Mouse (Mus musculus) ES-E14 (cell line): ENCODE data around the gene Sos2. TPM values are rescaled to one million over a fixed set of nuclear protein-coding genes. Genes with fewer than 3 reads are reported as not detected.

ENCODE experiments used
- DNase-seq: peaks from one replicate; pipeline ENCODE4 v3.0.0-alpha.2; 2013; ENCODE audit warnings: low read depth, low spot score
- H3K27ac ChIP-seq: 2 replicates; pipeline ENCODE4 v1.5.1; 2012; ENCODE audit warnings: low read depth, mild to moderate bottlenecking, low read length, moderate library complexity, mixed read lengths; ENCODE audit not compliant: poor library complexity, insufficient read depth, severe bottlenecking
- H3K36me3 ChIP-seq: 2 replicates; pipeline ENCODE4 v1.6.1; 2012; ENCODE audit warnings: mild to moderate bottlenecking, low read length, moderate library complexity, mixed read lengths; ENCODE audit not compliant: control insufficient read depth, poor library complexity, insufficient read depth, severe bottlenecking
- H3K4me1 ChIP-seq, 2 experiments: fragments of 150-350 bp in 1 of 2; sonication (generic) in 1 of 2; 2 replicates each; pipeline ENCODE4 v1.6.1; 2012; ENCODE audit warnings: low read length in 2 of 2, mild to moderate bottlenecking in 1 of 2, mixed read lengths in 1 of 2; ENCODE audit not compliant: control insufficient read depth in 2 of 2, insufficient read depth in 2 of 2, poor library complexity in 1 of 2
- H3K4me3 ChIP-seq, 2 experiments: fragments of 150-350 bp in 1 of 2; sonication (generic) in 1 of 2; 2 replicates each; pipeline ENCODE4 v1.5.1; 2012; ENCODE audit warnings: low read length in 2 of 2, low read depth in 1 of 2, mild to moderate bottlenecking in 1 of 2, mixed read lengths in 1 of 2; ENCODE audit not compliant: insufficient read depth in 1 of 2, poor library complexity in 1 of 2, severe bottlenecking in 1 of 2
- H3K9ac ChIP-seq: 2 replicates; pipeline ENCODE4 v1.6.1; 2012; ENCODE audit warnings: low read depth, mild to moderate bottlenecking, low read length, mixed read lengths; ENCODE audit not compliant: poor library complexity, insufficient read depth, severe bottlenecking
- H3K9me3 ChIP-seq: fragments of 150-350 bp; sonication (generic); 2 replicates; pipeline ENCODE4 v1.6.1; 2012; ENCODE audit warnings: low read depth, mild to moderate bottlenecking, low read length; ENCODE audit not compliant: control insufficient read depth, insufficient read depth
- CHD2 ChIP-seq: IDR thresholded peaks from 2 replicates; pipeline ENCODE4 v1.6.1; 2014; ENCODE audit warnings: mild to moderate bottlenecking, low read depth, low read length, inconsistent platforms
- HCFC1 ChIP-seq: IDR thresholded peaks from 2 replicates; pipeline ENCODE4 v1.6.1; 2012; ENCODE audit warnings: low read length, inconsistent platforms, borderline replicate concordance; ENCODE audit not compliant: insufficient read depth
- MAFK ChIP-seq: IDR thresholded peaks from 2 replicates; pipeline ENCODE4 v1.6.1; 2014; ENCODE audit warnings: mild to moderate bottlenecking, low read depth, low read length, inconsistent platforms; ENCODE audit not compliant: insufficient read depth
- ZC3H11A ChIP-seq: IDR thresholded peaks from 2 replicates; pipeline ENCODE4 v1.6.1; 2012; ENCODE audit warnings: low read depth, mild to moderate bottlenecking, inconsistent platforms, low read length, borderline replicate concordance
- ZNF384 ChIP-seq: IDR thresholded peaks from 2 replicates; pipeline ENCODE4 v1.6.1; 2012; ENCODE audit warnings: low read depth, low read length, inconsistent platforms
- in situ Hi-C, 2 experiments: fragments of 600-800 bp; cut with MboI; formaldehyde crosslinking; loops; one replicate each; pipeline ENCODE4 v1.15.1; 2025; ENCODE audit warnings: low sequenced_read_pairs in 2 of 2, inconsistent platforms in 1 of 2; ENCODE audit not compliant: unreplicated experiment in 2 of 2
- total RNA-seq: library from RNA; depleted of rRNA; stranded (reverse); fragments of 300-350 nt; gene quantifications from 2 replicates; pipeline ENCODE4 v1.2.3, GENCODE M21; 2012

The Sos2 gene
- total RNA-seq, 1 experiment = 6.9 TPM

- no peak within 1 kb of the TSS for H3K27ac ChIP-seq
- H3K9ac ChIP-seq = peak within 1 kb of the TSS; percentile 87
- peak; percentile 49; the same call in 1 of the 2 replicates for TF ChIP-seq HCFC1
- TF ChIP-seq ZC3H11A = no peak
- H3K9me3 ChIP-seq = no peaks in the 10 kb centered on the region
- in situ Hi-C loops = no loop called here
- H3K4me3 ChIP-seq = peak within 1 kb of the TSS; percentile 60 to 69
- H3K36me3 ChIP-seq = peaks cover 9% of the 10 kb centered on the region; the same call in 1 of the 2 replicates
- peaks cover 0 to 2% of the 10 kb centered on the region in 2 experiments; a peak in 1 of 4 replicates for H3K4me1 ChIP-seq
- peak; percentile 82 for DNase-seq
Measured at GRCm38 (mm10) chr12:69582613-69583269, 98.9 kb downstream of the Sos2 start, which contains the start of gene Vcpkmt. Gene Vcpkmt (minus strand): TSS chr12:69583028.

GRCm38 (mm10) chr12:69582216-69582612 is 99.4 kb downstream of the Sos2 start:
- H3K4me3 ChIP-seq = peak overlapping the region; percentile 60 to 69
- H3K9ac ChIP-seq = peak overlapping the region; percentile 87
- peaks cover 0 to 2% of the 10 kb centered on the region in 2 experiments; a peak in 1 of 4 replicates for H3K4me1 ChIP-seq
- H3K9me3 ChIP-seq = no peaks in the 10 kb centered on the region
- DNase-seq = no peak
- no peak overlapping the region for H3K27ac ChIP-seq
- in situ Hi-C loops = no loop called here
- TF ChIP-seq ZC3H11A = no peak
- no peak for TF ChIP-seq CHD2
- TF ChIP-seq MAFK = no peak
- TF ChIP-seq HCFC1 = no peak
- TF ChIP-seq ZNF384 = no peak
- peaks cover 13% of the 10 kb centered on the region; the same call in 1 of the 2 replicates for H3K36me3 ChIP-seq

- TF ChIP-seq HCFC1 = no peak
- no peak for TF ChIP-seq MAFK
- no peak for TF ChIP-seq ZNF384
- TF ChIP-seq ZC3H11A = no peak
- TF ChIP-seq CHD2 = no peak
- Histone ChIP-seq H3K4me3 (no peak overlapping the region), H3K36me3 (peaks cover 14% of the 10 kb centered on the region; the same call in 1 of the 2 replicates), H3K9ac (no peak overlapping the region), H3K27ac (no peak overlapping the region), H3K9me3 (no peaks in the 10 kb centered on the region), H3K4me1 (peaks cover 0 to 14% of the 10 kb centered on the region in 2 experiments; a peak in 2 of 4 replicates)
- DNase-seq = no peak
- in situ Hi-C loops = no loop called here
Measured at GRCm38 (mm10) chr12:69579623-69580022, 102.0 kb downstream of the Sos2 start.

- H3K9ac ChIP-seq = no peak overlapping the region
- no peaks in the 10 kb centered on the region for H3K9me3 ChIP-seq
- DNase-seq = no peak
- H3K4me1 ChIP-seq = peaks cover 3 to 14% of the 10 kb centered on the region in 2 experiments; a peak in 3 of 4 replicates
- H3K36me3 ChIP-seq = peaks cover 14% of the 10 kb centered on the region; the same call in 1 of the 2 replicates
- H3K4me3 ChIP-seq = no peak overlapping the region
- TF ChIP-seq ZNF384 (no peak), CHD2 (no peak), MAFK (no peak), HCFC1 (no peak), ZC3H11A (no peak)
- in situ Hi-C loops = no loop called here
- H3K27ac ChIP-seq = no peak overlapping the region
Measured at GRCm38 (mm10) chr12:69576120-69576627, 105.5 kb downstream of the Sos2 start.
